Mouse (Mus musculus) megakaryocyte, adult 5-6 weeks (primary cell): ENCODE results near the gene Olfr525. TPM values are rescaled to one million over a fixed set of nuclear protein-coding genes. Genes with fewer than 3 reads are reported as not detected.

ENCODE experiments used
- ATAC-seq: 2 replicates; pipeline ENCODE4 v1.8.0; 2016; ENCODE audit warnings: mild to moderate bottlenecking, inconsistent platforms; ENCODE audit not compliant: poor library complexity, severe bottlenecking
- total RNA-seq, 2 experiments: library from RNA; stranded (forward) in 1 of 2; stranded (reverse) in 1 of 2; fragments of 153-499, 151-499 nt in 1 of 2; fragments of 221-1000, 200-1000 nt in 1 of 2; gene quantifications; 2 replicates each; pipeline versions ENCODE4 v1.2.3 to v1.2.4; 2015 to 2017

The Olfr525 gene
- total RNA-seq (2015) (not detected in 2 replicates), total RNA-seq (2017) (not detected in 2 replicates)

- no peak for ATAC-seq
Observed at GRCm38 (mm10) chr7:140320558-140320957, at the start of gene Olfr525. Gene Olfr525 (plus strand): TSS chr7:140320858.

GRCm38 (mm10) chr7:140295746-140296145, 24.9 kb upstream of the Olfr525 start:
- ATAC-seq, result no peak

- ATAC-seq, result no peak
Observed at GRCm38 (mm10) chr7:140296876-140297275, 23.8 kb upstream of the Olfr525 start.

- no peak for ATAC-seq
Observed at GRCm38 (mm10) chr7:140299416-140299815, 21.2 kb upstream of the Olfr525 start.

GRCm38 (mm10) chr7:140319861-140320385, 735 bp upstream of the Olfr525 start:
- no peak for ATAC-seq

GRCm38 (mm10) chr7:140321135-140321534, 477 bp downstream of the Olfr525 start:
- ATAC-seq, result peak; percentile 47

- ATAC-seq, result no peak
Observed at GRCm38 (mm10) chr7:140329766-140330304, 9.2 kb downstream of the Olfr525 start.

- no peak for ATAC-seq
Observed at GRCm38 (mm10) chr7:140333717-140334116, 13.1 kb downstream of the Olfr525 start, which contains the start of gene Olfr527. Gene Olfr527 (plus strand): TSS chr7:140334017.

- ATAC-seq, result no peak
Observed at GRCm38 (mm10) chr7:140361571-140361970, 40.9 kb downstream of the Olfr525 start, which contains the start of gene Olfr60. Gene Olfr60 (minus strand): TSS chr7:140361671.

GRCm38 (mm10) chr7:140374300-140374699, 53.6 kb downstream of the Olfr525 start:
- ATAC-seq, result 0 out of 2 replicates have a peak, but pooled peaks have one; percentile 30

GRCm38 (mm10) chr7:140376231-140376630, 55.6 kb downstream of the Olfr525 start, which contains the start of gene Olfr530:
Gene Olfr530 (minus strand): TSS chr7:140376331.
- no peak for ATAC-seq

- ATAC-seq, result no peak
Observed at GRCm38 (mm10) chr7:140376911-140377310, 56.3 kb downstream of the Olfr525 start.

Other genes starting within 250 kb of the Olfr525 start
- gene Caly, start 238.3 kb upstream of the Olfr525 start, total RNA-seq (2015), result not detected in 2 replicates
- gene Caly, start 238.3 kb upstream of the Olfr525 start, total RNA-seq (2017), result not detected in 2 replicates
- not detected in 2 replicates for gene Prap1, start 227.5 kb upstream of the Olfr525 start, total RNA-seq (2015)
- gene Prap1, start 227.5 kb upstream of the Olfr525 start, total RNA-seq (2017), result not detected in 2 replicates
- 13.0 and 15.8 TPM in 2 replicates for gene Fuom, start 218.4 kb upstream of the Olfr525 start, total RNA-seq (2015)
- 12.1 and 16.0 TPM in 2 replicates for gene Fuom, start 218.4 kb upstream of the Olfr525 start, total RNA-seq (2017)
- 12.9 and 16.9 TPM in 2 replicates for gene Paox, start 205.1 kb upstream of the Olfr525 start, total RNA-seq (2015)
- 8.7 and 11.3 TPM in 2 replicates for gene Paox, start 205.1 kb upstream of the Olfr525 start, total RNA-seq (2017)
- gene Echs1, start 204.4 kb upstream of the Olfr525 start, total RNA-seq (2015), result 72.7 and 97.4 TPM in 2 replicates
- 71.3 and 87.9 TPM in 2 replicates for gene Echs1, start 204.4 kb upstream of the Olfr525 start, total RNA-seq (2017)
- gene Mtg1, start 183.3 kb upstream of the Olfr525 start, total RNA-seq (2015), result 10.2 and 17.4 TPM in 2 replicates
- gene Mtg1, start 183.3 kb upstream of the Olfr525 start, total RNA-seq (2017), result 5.9 and 14.4 TPM in 2 replicates
- not detected in 2 replicates for gene Sprn, start 166.0 kb upstream of the Olfr525 start, total RNA-seq (2015)
- not detected in 2 replicates for gene Sprn, start 166.0 kb upstream of the Olfr525 start, total RNA-seq (2017)
- not detected in 2 replicates for gene Olfr522, start 156.1 kb upstream of the Olfr525 start, total RNA-seq (2015)
- not detected in 2 replicates for gene Olfr522, start 156.1 kb upstream of the Olfr525 start, total RNA-seq (2017)
- not detected in 2 replicates for gene Olfr523, start 147.6 kb upstream of the Olfr525 start, total RNA-seq (2015)
- gene Olfr523, start 147.6 kb upstream of the Olfr525 start, total RNA-seq (2017), result not detected in 2 replicates
- not detected in 2 replicates for gene Olfr524, start 114.9 kb upstream of the Olfr525 start, total RNA-seq (2015)
- not detected in 2 replicates for gene Olfr524, start 114.9 kb upstream of the Olfr525 start, total RNA-seq (2017)
- gene Cd163l1, start 102.6 kb upstream of the Olfr525 start, total RNA-seq (2015), result 0.11 and 0.41 TPM in 2 replicates
- 0.44 and 0.61 TPM in 2 replicates for gene Cd163l1, start 102.6 kb upstream of the Olfr525 start, total RNA-seq (2017)
- not detected in 2 replicates for gene 5830411N06Rik, start 73.6 kb upstream of the Olfr525 start, total RNA-seq (2015)
- gene 5830411N06Rik, start 73.6 kb upstream of the Olfr525 start, total RNA-seq (2017), result 0.33 TPM in 1 of 2 replicates, not detected in the other
- not detected in 2 replicates for gene Olfr527, start 13.2 kb downstream of the Olfr525 start, total RNA-seq (2015)
- gene Olfr527, start 13.2 kb downstream of the Olfr525 start, total RNA-seq (2017), result not detected in 2 replicates
- 0.11 TPM in 1 of 2 replicates, not detected in the other for gene Olfr60, start 40.8 kb downstream of the Olfr525 start, total RNA-seq (2015)
- not detected in 2 replicates for gene Olfr60, start 40.8 kb downstream of the Olfr525 start, total RNA-seq (2017)
- gene Olfr530, start 55.5 kb downstream of the Olfr525 start, total RNA-seq (2015), result not detected in 2 replicates
- gene Olfr530, start 55.5 kb downstream of the Olfr525 start, total RNA-seq (2017), result not detected in 2 replicates
- not detected in 2 replicates for gene Olfr531, start 82.1 kb downstream of the Olfr525 start, total RNA-seq (2015)
- gene Olfr531, start 82.1 kb downstream of the Olfr525 start, total RNA-seq (2017), result not detected in 2 replicates
- not detected in 2 replicates for gene Olfr532, start 100.8 kb downstream of the Olfr525 start, total RNA-seq (2015)
- not detected in 2 replicates for gene Olfr532, start 100.8 kb downstream of the Olfr525 start, total RNA-seq (2017)
- not detected in 2 replicates for gene Olfr533, start 142.5 kb downstream of the Olfr525 start, total RNA-seq (2015)
- gene Olfr533, start 142.5 kb downstream of the Olfr525 start, total RNA-seq (2017), result not detected in 2 replicates
- not detected in 2 replicates for gene Olfr535, start 163.4 kb downstream of the Olfr525 start, total RNA-seq (2015)
- not detected in 2 replicates for gene Olfr535, start 163.4 kb downstream of the Olfr525 start, total RNA-seq (2017)
- gene Olfr536, start 186.5 kb downstream of the Olfr525 start, total RNA-seq (2015), result not detected in 2 replicates
- not detected in 2 replicates for gene Olfr536, start 186.5 kb downstream of the Olfr525 start, total RNA-seq (2017)
- gene Olfr538, start 247.0 kb downstream of the Olfr525 start, total RNA-seq (2015), result not detected in 2 replicates
- gene Olfr538, start 247.0 kb downstream of the Olfr525 start, total RNA-seq (2017), result not detected in 2 replicates